Mouse (Mus musculus) midbrain, embryonic 10.5 days (tissue): ENCODE data around the gene Usp8. TPM values are rescaled to one million over a fixed set of nuclear protein-coding genes. Genes with fewer than 3 reads are reported as not detected.
A peak's percentile ranks its signal among the peaks of the same experiment; 100 is the strongest.

Source experiments
- DNase-seq: peaks from one replicate; pipeline ENCODE4 v3.0.0-alpha.2; 2017; ENCODE audit warnings: low spot score
- H3K27ac ChIP-seq: fragments of 300-500 bp; sonication (generic); replicated peaks from 2 replicates; pipeline ENCODE4 v1.5.1; 2016; ENCODE audit warnings: mild to moderate bottlenecking
- H3K27me3 ChIP-seq: fragments of 300-500 bp; sonication (generic); 2 replicates; pipeline ENCODE4 v1.6.1; 2016; ENCODE audit warnings: low read depth, mild to moderate bottlenecking; ENCODE audit not compliant: poor library complexity, severe bottlenecking
- H3K36me3 ChIP-seq: fragments of 300-500 bp; sonication (generic); 2 replicates; pipeline ENCODE4 v1.6.1; 2016; ENCODE audit warnings: mild to moderate bottlenecking, moderate library complexity
- H3K4me1 ChIP-seq: fragments of 300-500 bp; sonication (generic); 2 replicates; pipeline ENCODE4 v1.6.1; 2016
- H3K4me3 ChIP-seq: fragments of 300-500 bp; sonication (generic); 2 replicates; pipeline ENCODE4 v1.5.1; 2016; ENCODE audit warnings: mild to moderate bottlenecking, moderate library complexity
- H3K9me3 ChIP-seq: fragments of 300-500 bp; sonication (generic); replicated peaks from 2 replicates; pipeline ENCODE4 v1.6.1; 2016; ENCODE audit warnings: mild to moderate bottlenecking
- WGBS: fragments of 180-500 bp; shearing (Covaris S2); methylation state at CpG from one replicate; pipeline ENCODE4 v1.1.7; 2016; 5-methylcytosine and 5-hydroxymethylcytosine counted together
- polyA plus RNA-seq: library from polyadenylated mRNA; unstranded; fragments of >200 nt; fragmentation: Nextera tagmentation; extraction: Ambion mirVana; gene quantifications from 2 replicates; pipeline ENCODE4 v1.2.1, GENCODE M21; 2016

The Usp8 gene
- polyA plus RNA-seq, result 38.1 and 42.3 TPM in 2 replicates

DNA sequence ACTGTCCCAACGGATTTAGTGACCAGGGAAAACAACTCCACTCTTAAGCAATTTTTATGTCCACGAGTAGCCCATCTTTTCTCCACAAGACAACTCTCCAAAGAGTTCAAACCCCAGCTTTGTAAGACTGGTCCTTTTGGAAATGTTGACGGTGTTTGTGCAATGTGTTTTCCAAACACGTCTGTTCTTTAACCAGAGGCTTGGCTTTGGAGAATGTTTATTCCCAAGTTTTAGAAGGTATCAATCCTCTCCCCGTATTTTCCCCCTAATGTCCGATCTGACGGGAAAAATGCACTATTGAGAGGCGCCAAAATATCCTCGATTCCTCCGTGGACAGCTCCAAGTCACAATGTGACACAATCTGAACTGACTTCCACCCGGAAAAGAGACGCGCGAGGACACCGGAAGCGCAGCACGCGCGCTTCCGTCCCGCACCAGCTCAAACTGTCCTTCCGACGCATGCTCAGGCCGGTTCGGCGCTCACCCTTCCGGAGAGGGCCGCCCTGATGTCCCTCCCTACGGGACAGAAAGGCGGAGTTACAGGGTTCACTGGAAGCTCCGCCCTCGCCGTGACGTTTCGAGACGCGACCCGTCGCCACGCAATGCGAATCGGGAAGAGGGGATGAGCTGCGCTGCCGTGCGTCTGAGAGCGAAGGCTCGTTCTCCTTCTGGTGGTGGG, at the start of gene Usp8:
TSS of gene Usp8 (plus strand) at position 570 of the 679 bp plus-strand sequence.
- no peaks in the 10 kb centered on the region for H3K36me3 ChIP-seq
- H3K9me3 ChIP-seq, result no peaks in the 10 kb centered on the region
- DNase-seq, result peak; percentile 97
- H3K4me1 ChIP-seq, result peaks cover 14% of the 10 kb centered on the region
- peak within 1 kb of the TSS; percentile 89 for H3K27ac ChIP-seq
- peak within 1 kb of the TSS; percentile 85 for H3K4me3 ChIP-seq
- peaks cover 4% of the 10 kb centered on the region; the same call in 1 of the 2 replicates for H3K27me3 ChIP-seq
- 3% methylated on average over 47 of the region's 47 CpGs for WGBS

DNA sequence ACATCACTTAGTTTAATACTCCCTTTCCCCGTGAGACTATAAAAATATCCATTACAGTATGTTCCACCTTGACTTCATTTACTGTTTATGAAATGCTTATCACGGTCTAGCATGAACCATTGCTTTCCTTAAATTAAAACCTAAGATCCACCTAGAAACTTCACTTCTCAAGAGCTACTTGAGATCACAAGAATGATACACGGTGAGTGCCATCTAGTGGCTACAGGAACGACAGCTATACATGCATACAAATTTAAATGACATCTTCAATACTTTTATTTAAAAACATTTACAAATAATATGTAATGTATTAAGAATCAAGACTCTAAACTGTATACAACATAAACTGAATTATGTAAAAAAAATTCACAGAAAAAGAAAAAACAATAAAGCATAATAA, 43.6 kb upstream of the Usp8 start:
- Histone ChIP-seq H3K27me3 (no peaks in the 10 kb centered on the region), H3K4me3 (no peak overlapping the region), H3K9me3 (no peaks in the 10 kb centered on the region), H3K27ac (no peak overlapping the region), H3K36me3 (peaks cover 11% of the 10 kb centered on the region; the same call in 1 of the 2 replicates), H3K4me1 (no peaks in the 10 kb centered on the region)
- 71% methylated on average over 4 of the region's 4 CpGs for WGBS
- DNase-seq, result no peak

GRCm38 (mm10) chr2:126665984-126666383, 41.1 kb upstream of the Usp8 start:
- H3K27ac ChIP-seq, result no peak overlapping the region
- DNase-seq, result no peak
- no peak overlapping the region for H3K4me3 ChIP-seq
- peaks cover 21% of the 10 kb centered on the region; the same call in 1 of the 2 replicates for H3K36me3 ChIP-seq
- 93% methylated on average over 3 of the region's 3 CpGs for WGBS
- no peaks in the 10 kb centered on the region for H3K4me1 ChIP-seq
- H3K9me3 ChIP-seq, result no peaks in the 10 kb centered on the region
- H3K27me3 ChIP-seq, result no peaks in the 10 kb centered on the region

- Histone ChIP-seq H3K27ac (no peak overlapping the region), H3K36me3 (peaks cover 24% of the 10 kb centered on the region; the same call in 1 of the 2 replicates), H3K4me3 (no peak overlapping the region), H3K9me3 (no peaks in the 10 kb centered on the region), H3K27me3 (no peaks in the 10 kb centered on the region), H3K4me1 (peaks cover 19% of the 10 kb centered on the region)
- WGBS, result 92% methylated on average over 5 of the region's 5 CpGs
- no peak for DNase-seq
These were observed 38.4 kb upstream of the Usp8 start for GRCm38 (mm10) chr2:126668621-126669252.

DNA sequence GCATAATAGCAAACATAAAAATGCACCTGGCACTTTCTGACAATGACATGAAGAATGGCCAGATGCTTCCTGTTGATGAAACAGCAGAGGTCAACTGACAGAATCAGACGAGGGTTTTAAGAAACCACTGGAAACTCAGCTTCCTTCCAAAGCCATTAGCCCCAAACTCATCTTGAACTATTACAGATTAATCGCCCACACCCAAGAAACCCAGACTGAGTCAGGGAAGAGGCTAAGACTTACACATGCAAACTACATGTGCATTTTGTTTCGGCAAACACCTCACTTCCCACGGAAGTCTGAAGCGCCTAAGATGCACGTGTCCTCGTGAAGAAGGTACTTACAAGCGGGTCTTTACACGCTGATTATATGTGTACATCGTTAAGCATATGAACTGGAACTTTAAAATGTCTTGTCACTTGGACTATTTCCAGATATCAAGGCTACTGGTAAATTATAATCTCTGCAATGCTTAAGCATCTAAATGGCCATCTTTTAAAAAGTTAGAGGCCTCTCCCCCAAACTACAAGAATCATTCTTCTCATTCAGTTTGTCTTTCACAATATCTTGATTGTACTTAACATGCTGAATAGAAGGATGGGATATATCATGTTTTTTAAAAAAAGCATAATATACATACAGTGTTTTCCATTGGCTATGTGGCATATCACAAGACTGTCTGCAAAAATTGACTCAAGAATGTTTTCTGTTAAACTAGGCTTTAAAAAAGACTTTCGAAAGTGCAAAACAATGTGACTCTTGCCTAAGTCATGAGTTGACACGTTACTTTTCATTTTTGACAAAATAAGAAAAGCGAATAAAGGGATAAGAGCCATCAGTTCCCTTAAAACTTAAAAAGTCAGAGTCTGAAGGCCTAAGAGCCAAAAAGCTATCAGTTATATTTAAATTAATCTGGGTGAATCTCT, 33.5 kb upstream of the Usp8 start:
- no peaks in the 10 kb centered on the region for H3K27me3 ChIP-seq
- peak overlapping the region; percentile 94 for H3K4me3 ChIP-seq
- peak overlapping the region; percentile 100 for H3K27ac ChIP-seq
- peaks cover 31% of the 10 kb centered on the region for H3K36me3 ChIP-seq
- peaks cover 31% of the 10 kb centered on the region for H3K4me1 ChIP-seq
- WGBS, result 77% methylated on average over 13 of the region's 13 CpGs
- H3K9me3 ChIP-seq, result no peaks in the 10 kb centered on the region
- DNase-seq, result no peak

GRCm38 (mm10) chr2:126674441-126675168, 32.5 kb upstream of the Usp8 start:
- peak overlapping the region; percentile 94 for H3K4me3 ChIP-seq
- peaks cover 31% of the 10 kb centered on the region for H3K4me1 ChIP-seq
- peaks cover 34% of the 10 kb centered on the region for H3K36me3 ChIP-seq
- peak overlapping the region; percentile 100 for H3K27ac ChIP-seq
- WGBS, result under 1% methylated on average over 75 of the region's 77 CpGs
- H3K9me3 ChIP-seq, result no peaks in the 10 kb centered on the region
- no peaks in the 10 kb centered on the region for H3K27me3 ChIP-seq
- no peak for DNase-seq

- Histone ChIP-seq H3K4me1 (peaks cover 31% of the 10 kb centered on the region), H3K27me3 (no peaks in the 10 kb centered on the region), H3K27ac (peak overlapping the region; percentile 100), H3K36me3 (peaks cover 37% of the 10 kb centered on the region), H3K4me3 (peak overlapping the region; percentile 94), H3K9me3 (peaks cover 7% of the 10 kb centered on the region)
- under 1% methylated on average over 99 of the region's 99 CpGs for WGBS
- DNase-seq, result peak; percentile 91
These were observed 31.7 kb upstream of the Usp8 start for GRCm38 (mm10) chr2:126675169-126676121.

DNA sequence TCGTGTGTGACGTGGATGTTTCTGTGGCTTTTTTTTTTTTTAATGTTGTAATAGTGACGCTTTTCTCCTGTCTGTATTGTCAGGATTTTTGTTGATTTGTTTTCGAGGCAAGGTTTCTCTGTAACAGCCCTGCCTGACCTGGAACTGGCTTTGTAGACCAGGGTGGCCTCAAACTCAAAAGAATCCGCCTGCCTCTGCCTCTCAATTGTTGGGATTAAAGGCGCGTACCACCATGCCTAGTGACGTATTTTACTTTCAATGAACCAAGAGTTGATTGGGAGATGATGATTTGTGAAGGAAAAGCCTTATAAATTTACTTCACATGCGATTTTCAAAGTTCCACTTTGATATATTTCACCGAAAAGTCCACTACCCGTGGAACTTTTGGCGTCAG, 31.0 kb upstream of the Usp8 start, which contains the start of gene Gabpb1:
TSS of gene Gabpb1 (minus strand) at position 216 of the 394 bp plus-strand sequence.
- WGBS, result 28% methylated on average over 12 of the region's 12 CpGs

GRCm38 (mm10) chr2:126677366-126677765, 29.8 kb upstream of the Usp8 start:
- Histone ChIP-seq H3K27me3 (no peaks in the 10 kb centered on the region), H3K4me3 (0 out of 2 replicates have a peak overlapping the region, but pooled peaks have one; percentile 94), H3K36me3 (peaks cover 53% of the 10 kb centered on the region), H3K9me3 (peaks cover 13% of the 10 kb centered on the region), H3K27ac (no peak overlapping the region), H3K4me1 (peaks cover 26% of the 10 kb centered on the region)
- 93% methylated on average over 1 of the region's 1 CpGs for WGBS
- DNase-seq, result no peak

More for the DNA sequence above, 31.0 kb upstream of the Usp8 start, which contains the start of gene Gabpb1:
- Histone ChIP-seq H3K4me1 (peaks cover 31% of the 10 kb centered on the region), H3K27ac (peak within 1 kb of the TSS; percentile 100), H3K27me3 (no peaks in the 10 kb centered on the region), H3K36me3 (peaks cover 44% of the 10 kb centered on the region), H3K4me3 (peak within 1 kb of the TSS; percentile 94), H3K9me3 (peaks cover 13% of the 10 kb centered on the region)
- DNase-seq, result no peak

- peaks cover 13% of the 10 kb centered on the region for H3K9me3 ChIP-seq
- H3K36me3 ChIP-seq, result peaks cover 72% of the 10 kb centered on the region
- no peak overlapping the region for H3K4me3 ChIP-seq
- H3K27me3 ChIP-seq, result no peaks in the 10 kb centered on the region
- DNase-seq, result no peak
- WGBS, result 91% methylated on average over 2 of the region's 2 CpGs
- H3K27ac ChIP-seq, result no peak overlapping the region
- no peaks in the 10 kb centered on the region for H3K4me1 ChIP-seq
These were observed 24.8 kb upstream of the Usp8 start for GRCm38 (mm10) chr2:126682333-126682732.

- H3K9me3 ChIP-seq, result peaks cover 13% of the 10 kb centered on the region
- 88% methylated on average over 1 of the region's 1 CpGs for WGBS
- H3K4me3 ChIP-seq, result no peak overlapping the region
- peaks cover 69% of the 10 kb centered on the region for H3K36me3 ChIP-seq
- H3K27ac ChIP-seq, result no peak overlapping the region
- DNase-seq, result no peak
- H3K27me3 ChIP-seq, result no peaks in the 10 kb centered on the region
- H3K4me1 ChIP-seq, result no peaks in the 10 kb centered on the region
These were observed 24.2 kb upstream of the Usp8 start for GRCm38 (mm10) chr2:126682937-126683336.
